22 mouse cellular contexts compared by ENCODE assay signal in genomic region chr8:128353999-128354398, GRCm38 (mm10). TPM values are rescaled to one million over a fixed set of nuclear protein-coding genes. Genes with fewer than 3 reads are reported as not detected.
DNase-seq lines count a peak whose midpoint lies in the region; ATAC-seq and TF ChIP-seq lines count a peak whose summit lies in the region.
"Had no signal": no experiment of that assay in that cellular context is flagged by ENCODE, and none has a peak within 500 bp of the region (broad histone marks: within the 10 kb centered on the region; RNA-seq: fewer than 3 reads in every experiment).

No protein-coding gene starts in this region.

- H3K27me3 ChIP-seq in midbrain, embryonic 10.5 days (ENCODE audit: low read depth, poor library complexity, severe bottlenecking), result peaks cover 49% of the 10 kb centered on the region
- H3K27me3 ChIP-seq in midbrain, embryonic 13.5 days, result peaks cover 18% of the 10 kb centered on the region
- no peaks in the 10 kb centered on the region for H3K27me3 ChIP-seq in intestine, postnatal 0 days (replicated peaks; ENCODE audit: control insufficient read depth, insufficient read depth, low read length)
- H3K27me3 ChIP-seq: embryonic facial prominence, embryonic 15.5 days; limb, embryonic 15.5 days; neural tube, embryonic 15.5 days had no signal

- H3K36me3 ChIP-seq in midbrain, embryonic 10.5 days, result no peaks in the 10 kb centered on the region
- no peaks in the 10 kb centered on the region for H3K36me3 ChIP-seq in midbrain, embryonic 13.5 days
- H3K36me3 ChIP-seq in intestine, postnatal 0 days (ENCODE audit: control insufficient read depth, insufficient read depth), result no peaks in the 10 kb centered on the region
- H3K36me3 ChIP-seq: embryonic facial prominence, embryonic 15.5 days; hindbrain, embryonic 12.5 days; limb, embryonic 15.5 days; neural tube, embryonic 15.5 days had no signal

- no peak for TF ChIP-seq CTCF in brain, embryonic 14.5 days (IDR thresholded peaks at IDR 0.05; ENCODE audit: borderline replicate concordance, extremely low read depth, insufficient read depth, insufficient read length)
- no peak for TF ChIP-seq CTCF in intestine, postnatal 0 days (IDR thresholded peaks at IDR 0.05; ENCODE audit: low read depth)

- no peak for ATAC-seq in midbrain, embryonic 13.5 days
- ATAC-seq in megakaryocyte, adult 5-6 weeks (ENCODE audit: poor library complexity, severe bottlenecking), result peak; percentile 13; the same call in 1 of the 2 replicates
- ATAC-seq in intestine, postnatal 0 days, result no peak
- ATAC-seq: forebrain, embryonic 16.5 days; lung, postnatal 0 days had no signal

- H3K4me2 ChIP-seq in midbrain, embryonic 13.5 days (replicated peaks), result no peak overlapping the region
- no peak overlapping the region for H3K4me2 ChIP-seq in intestine, postnatal 0 days (replicated peaks; ENCODE audit: low read depth)
- H3K4me2 ChIP-seq: embryonic facial prominence, embryonic 15.5 days; heart, embryonic 11.5 days; hindbrain, embryonic 12.5 days; limb, embryonic 15.5 days; neural tube, embryonic 15.5 days had no signal

- no peak for TF ChIP-seq POLR2A in brain, embryonic 14.5 days (IDR thresholded peaks at IDR 0.05; ENCODE audit: borderline replicate concordance, extremely low read depth, insufficient read depth, insufficient read length, poor library complexity, severe bottlenecking)

- intact Hi-C loops in heart, postnatal 25 days (cut with DNase I), result no loop called here

- H3K9ac ChIP-seq in midbrain, embryonic 13.5 days (replicated peaks), result no peak overlapping the region
- no peak overlapping the region for H3K9ac ChIP-seq in intestine, postnatal 0 days (ENCODE audit: low read depth, low read length)
- H3K9ac ChIP-seq: embryonic facial prominence, embryonic 15.5 days; hindbrain, embryonic 12.5 days; limb, embryonic 15.5 days; neural tube, embryonic 15.5 days had no signal

- no peak overlapping the region for H3K27ac ChIP-seq in midbrain, embryonic 10.5 days (replicated peaks)
- no peak overlapping the region for H3K27ac ChIP-seq in midbrain, embryonic 13.5 days
- H3K27ac ChIP-seq in intestine, postnatal 0 days (ENCODE audit: low read depth, low read length), result no peak overlapping the region
- H3K27ac ChIP-seq: embryonic facial prominence, embryonic 15.5 days; hindbrain, embryonic 12.5 days; left cerebral cortex, adult 2 months; limb, embryonic 15.5 days; macrophage; neural tube, embryonic 15.5 days had no signal

- DNase-seq in midbrain, embryonic 10.5 days (ENCODE audit: low spot score), result peak; percentile 22
- peak; percentile 46 for DNase-seq in brain, embryonic 14.5 days (ENCODE audit: low read depth)
- no peak for DNase-seq in right cerebral cortex, adult 18-20 months
- no peak for DNase-seq in heart, postnatal 25 days (ENCODE audit: low spot score)
- DNase-seq: adrenal gland, postnatal 25 days; cerebellum, adult 9-11 months; gastrocnemius, postnatal 10 days; kidney, adult 18-20 months; right cerebral cortex, postnatal 14 days; spleen, adult 18-20 months had no signal

- no peak overlapping the region for H3K4me3 ChIP-seq in midbrain, embryonic 10.5 days
- no peak overlapping the region for H3K4me3 ChIP-seq in midbrain, embryonic 13.5 days (replicated peaks)
- H3K4me3 ChIP-seq in intestine, postnatal 0 days (ENCODE audit: low read depth, low read length), result no peak overlapping the region
- H3K4me3 ChIP-seq: embryonic facial prominence, embryonic 15.5 days; hindbrain, embryonic 12.5 days; left cerebral cortex, adult 2 months; limb, embryonic 15.5 days; neural tube, embryonic 15.5 days had no signal

- no peaks in the 10 kb centered on the region for H3K9me3 ChIP-seq in midbrain, embryonic 10.5 days (replicated peaks)
- no peaks in the 10 kb centered on the region for H3K9me3 ChIP-seq in midbrain, embryonic 13.5 days
- H3K9me3 ChIP-seq in intestine, postnatal 0 days (ENCODE audit: control insufficient read depth), result no peaks in the 10 kb centered on the region
- H3K9me3 ChIP-seq: embryonic facial prominence, embryonic 15.5 days; hindbrain, embryonic 12.5 days; limb, embryonic 15.5 days; neural tube, embryonic 15.5 days had no signal

- 7% methylated on average over 1 of the region's 1 CpGs for WGBS in midbrain, embryonic 10.5 days
- WGBS in midbrain, embryonic 13.5 days, result 5% methylated on average over 1 of the region's 1 CpGs
- WGBS in intestine, postnatal 0 days, result 31% methylated on average over 1 of the region's 1 CpGs

- H3K4me1 ChIP-seq in midbrain, embryonic 10.5 days, result peaks cover 32% of the 10 kb centered on the region
- H3K4me1 ChIP-seq in midbrain, embryonic 13.5 days (replicated peaks), result peaks cover 28% of the 10 kb centered on the region
- no peaks in the 10 kb centered on the region for H3K4me1 ChIP-seq in intestine, postnatal 0 days (replicated peaks; ENCODE audit: control insufficient read depth, insufficient read depth, low read length)

RNA-seq across cellular contexts. Expression of gene Nrp1, which starts 4.4 kb away (rescaled TPM):
- 19.6 and 20.9 TPM in 2 replicates for polyA plus RNA-seq in midbrain, embryonic 10.5 days (2016; fragmentation: Nextera tagmentation; extraction: Ambion mirVana)
- 52.5 and 58.9 TPM in 2 replicates for polyA plus RNA-seq in midbrain, embryonic 13.5 days (2015; fragmentation: Nextera tagmentation; extraction: Ambion mirVana)
- 30.7 and 36.2 TPM in 2 replicates for polyA plus RNA-seq in brain, embryonic 14.5 days (2012; rRNA removed)
- 56.8 and 59.8 TPM in 2 replicates for total RNA-seq in megakaryocyte, adult 5-6 weeks (2015)
- 73.2 and 74.3 TPM in 2 replicates for total RNA-seq in megakaryocyte, adult 5-6 weeks (2017)
- 15.7 and 18.6 TPM in 2 replicates for polyA plus RNA-seq in intestine, postnatal 0 days (2015; fragmentation: Nextera tagmentation; extraction: Ambion mirVana)
- total RNA-seq in heart, postnatal 25 days (2021), result 100 to 1,000 TPM; 110 to 116 TPM

Comparison
In these comparisons a context has a peak if more than half of its experiments do, and no peak if none do; other contexts are left out.
1. DNase-seq: peak in midbrain, embryonic 10.5 days (single experiment) and brain, embryonic 14.5 days (single experiment); none in right cerebral cortex, adult 18-20 months (single experiment) and heart, postnatal 25 days (single experiment).